Mouse (Mus musculus): ENCODE measurements around the gene Ulk4. TPM values are rescaled to one million over a fixed set of nuclear protein-coding genes. Genes with fewer than 3 reads are reported as not detected.
A peak's percentile ranks its signal among the peaks of the same experiment; 100 is the strongest.

The Ulk4 gene
- polyA plus RNA-seq, 1 experiment, result 1.1 TPM

GRCm38 (mm10) chr9:121316621-121317405 lies 39.8 kb upstream of the Ulk4 start:
- H3K4me3 ChIP-seq (ENCODE audit: insufficient read depth, poor library complexity, severe bottlenecking), result no peak overlapping the region
- no peak overlapping the region for H3ac ChIP-seq (ENCODE audit: control insufficient read depth, insufficient read length, low read depth)
- no peak for TF ChIP-seq MAX (IDR thresholded peaks at IDR 0.05)
- no peak for TF ChIP-seq CEBPB (IDR thresholded peaks at IDR 0.05; ENCODE audit: low read depth)
- no peak for TF ChIP-seq CTCF (IDR thresholded peaks at IDR 0.05; ENCODE audit: control insufficient read depth, insufficient read depth, insufficient read length)
- TF ChIP-seq MYOG (IDR thresholded peaks at IDR 0.05; ENCODE audit: control insufficient read depth, extremely low read depth, insufficient read length), result no peak
- TF ChIP-seq MYOD1 (IDR thresholded peaks at IDR 0.05; ENCODE audit: control insufficient read depth, insufficient read length, low read depth), result peak; percentile 18
- TF ChIP-seq FOSL1 (IDR thresholded peaks at IDR 0.05; ENCODE audit: insufficient read depth, low read length, poor library complexity, severe bottlenecking), result no peak
- peak; percentile 65 for TF ChIP-seq USF1 (IDR thresholded peaks at IDR 0.05; ENCODE audit: low read depth)
- H3K27me3 ChIP-seq (ENCODE audit: control insufficient read depth, insufficient read depth, insufficient read length), result no peaks in the 10 kb centered on the region
- peaks cover 42% of the 10 kb centered on the region for H3K79me3 ChIP-seq (ENCODE audit: low read depth)
- H3K36me3 ChIP-seq (ENCODE audit: control insufficient read depth, insufficient read depth), result no peaks in the 10 kb centered on the region
- H3K79me2 ChIP-seq (ENCODE audit: control insufficient read depth, insufficient read depth), result peaks cover 85% of the 10 kb centered on the region

GRCm38 (mm10) chr9:121315901-121316595 lies 39.1 kb upstream of the Ulk4 start:
- no peak overlapping the region for H3K4me3 ChIP-seq (ENCODE audit: insufficient read depth, poor library complexity, severe bottlenecking)
- no peak overlapping the region for H3ac ChIP-seq (ENCODE audit: control insufficient read depth, insufficient read length, low read depth)
- H3K36me3 ChIP-seq (ENCODE audit: control insufficient read depth, insufficient read depth), result no peaks in the 10 kb centered on the region
- no peaks in the 10 kb centered on the region for H3K27me3 ChIP-seq (ENCODE audit: control insufficient read depth, insufficient read depth, insufficient read length)
- peaks cover 45% of the 10 kb centered on the region for H3K79me3 ChIP-seq (ENCODE audit: low read depth)
- TF ChIP-seq USF1 (IDR thresholded peaks at IDR 0.05; ENCODE audit: low read depth) (no peak), CTCF (IDR thresholded peaks at IDR 0.05; ENCODE audit: control insufficient read depth, insufficient read depth, insufficient read length) (no peak), MYOG (IDR thresholded peaks at IDR 0.05; ENCODE audit: control insufficient read depth, extremely low read depth, insufficient read length) (no peak), MAX (IDR thresholded peaks at IDR 0.05) (no peak), CEBPB (IDR thresholded peaks at IDR 0.05; ENCODE audit: low read depth) (no peak), MYOD1 (IDR thresholded peaks at IDR 0.05; ENCODE audit: control insufficient read depth, insufficient read length, low read depth) (no peak), FOSL1 (IDR thresholded peaks at IDR 0.05; ENCODE audit: insufficient read depth, low read length, poor library complexity, severe bottlenecking) (no peak)
- peaks cover 92% of the 10 kb centered on the region for H3K79me2 ChIP-seq (ENCODE audit: control insufficient read depth, insufficient read depth)

- peaks cover 96% of the 10 kb centered on the region for H3K79me2 ChIP-seq (ENCODE audit: control insufficient read depth, insufficient read depth)
- H3K79me3 ChIP-seq (ENCODE audit: low read depth), result peaks cover 45% of the 10 kb centered on the region
- H3K4me3 ChIP-seq (ENCODE audit: insufficient read depth, poor library complexity, severe bottlenecking), result peak overlapping the region; percentile 18
- H3K27me3 ChIP-seq (ENCODE audit: control insufficient read depth, insufficient read depth, insufficient read length), result no peaks in the 10 kb centered on the region
- peak overlapping the region; percentile 36 for H3ac ChIP-seq (ENCODE audit: control insufficient read depth, insufficient read length, low read depth)
- TF ChIP-seq FOSL1 (IDR thresholded peaks at IDR 0.05; ENCODE audit: insufficient read depth, low read length, poor library complexity, severe bottlenecking) (no peak), MYOG (IDR thresholded peaks at IDR 0.05; ENCODE audit: control insufficient read depth, extremely low read depth, insufficient read length) (no peak), MAX (IDR thresholded peaks at IDR 0.05) (no peak), CEBPB (IDR thresholded peaks at IDR 0.05; ENCODE audit: low read depth) (no peak), CTCF (IDR thresholded peaks at IDR 0.05; ENCODE audit: control insufficient read depth, insufficient read depth, insufficient read length) (no peak), MYOD1 (IDR thresholded peaks at IDR 0.05; ENCODE audit: control insufficient read depth, insufficient read length, low read depth) (no peak)
- no peaks in the 10 kb centered on the region for H3K36me3 ChIP-seq (ENCODE audit: control insufficient read depth, insufficient read depth)
These were observed 37.6 kb upstream of the Ulk4 start for GRCm38 (mm10) chr9:121314541-121315152.

GRCm38 (mm10) chr9:121313656-121314374 lies 36.8 kb upstream of the Ulk4 start:
- Histone ChIP-seq H3ac (ENCODE audit: control insufficient read depth, insufficient read length, low read depth) (peak overlapping the region; percentile 55), H3K27me3 (ENCODE audit: control insufficient read depth, insufficient read depth, insufficient read length) (no peaks in the 10 kb centered on the region), H3K36me3 (ENCODE audit: control insufficient read depth, insufficient read depth) (no peaks in the 10 kb centered on the region), H3K79me3 (ENCODE audit: low read depth) (peaks cover 47% of the 10 kb centered on the region), H3K4me3 (ENCODE audit: insufficient read depth, poor library complexity, severe bottlenecking) (peak overlapping the region; percentile 6), H3K79me2 (ENCODE audit: control insufficient read depth, insufficient read depth) (peaks cover 97% of the 10 kb centered on the region)
- TF ChIP-seq USF1 (IDR thresholded peaks at IDR 0.05; ENCODE audit: low read depth), result peak; percentile 98
- no peak for TF ChIP-seq MYOG (IDR thresholded peaks at IDR 0.05; ENCODE audit: control insufficient read depth, extremely low read depth, insufficient read length)
- peak; percentile 79 for TF ChIP-seq MYOD1 (IDR thresholded peaks at IDR 0.05; ENCODE audit: control insufficient read depth, insufficient read length, low read depth)

GRCm38 (mm10) chr9:121312237-121312891 lies 35.4 kb upstream of the Ulk4 start:
- no peak overlapping the region for H3ac ChIP-seq (ENCODE audit: control insufficient read depth, insufficient read length, low read depth)
- TF ChIP-seq MYOD1 (IDR thresholded peaks at IDR 0.05; ENCODE audit: control insufficient read depth, insufficient read length, low read depth) (no peak), MAX (IDR thresholded peaks at IDR 0.05) (no peak), FOSL1 (IDR thresholded peaks at IDR 0.05; ENCODE audit: insufficient read depth, low read length, poor library complexity, severe bottlenecking) (no peak), CEBPB (IDR thresholded peaks at IDR 0.05; ENCODE audit: low read depth) (no peak), CTCF (IDR thresholded peaks at IDR 0.05; ENCODE audit: control insufficient read depth, insufficient read depth, insufficient read length) (no peak), MYOG (IDR thresholded peaks at IDR 0.05; ENCODE audit: control insufficient read depth, extremely low read depth, insufficient read length) (no peak), USF1 (IDR thresholded peaks at IDR 0.05; ENCODE audit: low read depth) (no peak)
- peaks cover 94% of the 10 kb centered on the region for H3K79me2 ChIP-seq (ENCODE audit: control insufficient read depth, insufficient read depth)
- H3K79me3 ChIP-seq (ENCODE audit: low read depth), result peaks cover 41% of the 10 kb centered on the region
- no peaks in the 10 kb centered on the region for H3K27me3 ChIP-seq (ENCODE audit: control insufficient read depth, insufficient read depth, insufficient read length)
- no peak overlapping the region for H3K4me3 ChIP-seq (ENCODE audit: insufficient read depth, poor library complexity, severe bottlenecking)
- no peaks in the 10 kb centered on the region for H3K36me3 ChIP-seq (ENCODE audit: control insufficient read depth, insufficient read depth)

Measured in C2C12 (cell line).